Mouse (Mus musculus) small intestine, adult 2 months (tissue): Measurements from ENCODE around the gene Zdhhc21.

Source experiments
- CTCF ChIP-seq: fragments of 200-500 bp; IDR thresholded peaks from 2 replicates; pipeline ENCODE4 v1.5.1; 2012; ENCODE audit warnings: low read depth, mild to moderate bottlenecking, control low read depth, inconsistent platforms, low read length, moderate library complexity, mixed read lengths; ENCODE audit not compliant: insufficient replicate concordance, insufficient read length; ENCODE audit errors: extremely low read depth
- POLR2A ChIP-seq: fragments of 200-500 bp; IDR thresholded peaks from 2 replicates; pipeline ENCODE4 v1.6.1; 2012; ENCODE audit warnings: low read depth, mild to moderate bottlenecking, control low read depth, inconsistent platforms, low read length, moderate library complexity

DNA sequence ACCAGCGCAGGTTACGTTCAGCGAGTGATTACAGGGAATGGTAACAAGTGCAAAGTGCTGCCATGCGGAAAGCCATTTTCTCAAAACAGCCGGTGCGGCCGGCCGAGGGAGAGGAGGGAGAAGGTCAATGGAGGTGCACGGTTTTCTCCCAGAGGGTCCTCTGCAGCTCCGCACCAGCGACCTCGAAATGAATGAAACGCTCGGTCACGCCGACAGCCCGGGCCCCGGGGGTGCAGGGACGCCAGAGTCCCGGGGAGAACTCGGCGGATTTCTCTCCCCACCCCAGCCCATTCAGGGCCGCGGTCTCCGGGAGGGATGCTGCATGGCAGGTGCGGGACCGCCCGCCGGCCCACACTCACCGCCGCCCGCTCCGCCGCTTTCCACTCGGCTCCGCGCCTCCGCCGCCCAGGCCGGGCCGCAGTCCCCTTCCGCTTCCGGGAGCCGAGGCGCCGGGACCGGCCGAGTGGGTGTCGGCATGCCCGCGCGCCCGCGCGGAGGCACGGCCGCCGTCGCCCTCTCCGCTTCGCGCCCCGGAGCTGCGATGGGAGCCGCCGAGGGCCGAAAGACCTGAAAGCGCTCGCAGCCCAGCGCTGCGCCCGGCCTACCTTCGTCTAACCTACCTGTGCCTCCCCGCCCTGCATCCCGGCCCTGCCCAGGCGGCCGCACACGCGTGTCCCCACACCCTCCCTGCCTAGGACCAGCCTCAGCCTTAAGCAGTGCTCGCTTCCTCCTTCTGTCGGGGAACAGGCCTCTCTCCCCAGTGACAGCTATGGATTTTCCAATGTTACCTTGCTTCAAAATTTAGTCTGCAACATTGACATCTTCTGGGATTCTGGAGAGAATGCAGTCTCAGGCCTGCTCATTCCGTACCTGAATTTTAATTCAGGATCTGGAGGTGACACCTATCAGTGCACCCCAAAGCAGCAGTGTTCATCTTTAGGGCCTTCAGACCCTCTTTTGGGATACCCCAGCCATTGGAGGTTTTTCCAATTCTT, at the start of gene Zdhhc21:
- TF ChIP-seq POLR2A (peak; percentile 55; the same call in 1 of the 2 replicates), CTCF (no peak)
